Mouse (Mus musculus) megakaryocyte-erythroid progenitor cell, adult 5-6 weeks (primary cell): ENCODE results near the gene Il11ra1. TPM values are rescaled to one million over a fixed set of nuclear protein-coding genes. Genes with fewer than 3 reads are reported as not detected.
"Not testable (repeated sequence)": the region's sequence is repeated elsewhere in the genome, so short reads cannot be mapped to it uniquely, and the experiment has no call there.

ENCODE experiments used
- ATAC-seq: replicated peaks from 2 replicates; pipeline ENCODE4 v1.8.0; 2016; ENCODE audit warnings: mild to moderate bottlenecking, inconsistent platforms; ENCODE audit not compliant: severe bottlenecking, poor library complexity, low FRiP score, low TSS enrichment
- total RNA-seq, 2 experiments: library from RNA; stranded (forward) in 1 of 2; stranded (reverse) in 1 of 2; fragments of 200-1000, 215-1000 nt in 1 of 2; fragments of >200 nt in 1 of 2; fragmentation: Nextera tagmentation in 1 of 2; gene quantifications; 2 replicates each; pipeline ENCODE4 v1.2.3; 2014 to 2017

The Il11ra1 gene
- total RNA-seq, 2 experiments from 2014 or later, result 36.0 to 39.9 TPM

DNA sequence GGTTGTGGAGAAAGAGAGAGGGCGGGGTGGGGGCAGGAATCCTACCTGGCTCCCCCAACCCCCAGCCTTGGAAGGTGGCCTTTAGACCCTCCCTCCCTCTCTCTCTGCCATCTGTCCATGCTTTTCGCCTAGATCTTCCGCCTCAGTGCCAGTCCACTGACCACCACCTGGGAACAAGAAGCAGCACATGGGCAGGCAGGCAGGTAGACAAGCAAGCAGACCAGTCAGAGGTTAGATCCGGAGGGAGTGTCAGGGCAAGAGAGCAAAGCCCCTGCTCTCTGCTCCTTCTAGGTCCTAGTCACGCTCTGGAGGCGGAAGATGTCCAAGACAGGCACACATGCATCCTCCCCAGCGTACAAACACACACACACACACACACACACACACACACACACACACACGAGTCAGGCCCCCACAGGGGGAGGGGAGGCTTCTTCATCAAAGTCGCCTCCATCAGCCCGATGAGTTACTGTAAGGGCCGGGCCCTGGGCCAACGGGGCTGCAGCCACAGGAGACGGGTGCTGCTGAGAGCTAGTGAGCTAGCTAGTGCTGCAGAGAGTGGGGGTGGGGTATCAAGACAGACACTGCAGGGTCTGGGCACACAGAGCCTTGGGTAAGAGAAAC lies 22.7 kb upstream of the Il11ra1 start:
- ATAC-seq, result no peak

DNA sequence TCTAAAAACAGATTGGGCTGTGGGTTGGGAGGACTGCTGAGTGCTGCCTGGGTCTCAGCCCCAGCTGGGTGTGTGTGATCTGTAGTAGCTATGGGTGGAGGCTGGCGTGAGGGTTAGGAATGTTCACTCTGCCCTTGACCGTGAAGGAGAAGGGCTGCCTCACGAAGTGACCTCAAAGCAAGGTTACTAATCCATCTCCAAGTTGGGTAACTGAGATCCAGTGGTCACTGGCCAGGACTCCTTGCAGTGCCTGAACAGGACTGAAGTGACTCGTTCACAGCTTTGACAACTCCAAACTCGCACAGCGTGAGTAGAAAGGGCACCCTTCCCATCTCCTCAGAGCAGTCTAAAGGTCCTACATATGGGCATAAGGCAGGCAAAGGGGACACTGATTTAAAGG lies 20.9 kb upstream of the Il11ra1 start:
- ATAC-seq, result no peak

- no peak for ATAC-seq
These were observed 20.5 kb upstream of the Il11ra1 start for GRCm38 (mm10) chr4:41679291-41679690.

GRCm38 (mm10) chr4:41681176-41681575 lies 18.6 kb upstream of the Il11ra1 start:
- ATAC-seq, result no peak

DNA sequence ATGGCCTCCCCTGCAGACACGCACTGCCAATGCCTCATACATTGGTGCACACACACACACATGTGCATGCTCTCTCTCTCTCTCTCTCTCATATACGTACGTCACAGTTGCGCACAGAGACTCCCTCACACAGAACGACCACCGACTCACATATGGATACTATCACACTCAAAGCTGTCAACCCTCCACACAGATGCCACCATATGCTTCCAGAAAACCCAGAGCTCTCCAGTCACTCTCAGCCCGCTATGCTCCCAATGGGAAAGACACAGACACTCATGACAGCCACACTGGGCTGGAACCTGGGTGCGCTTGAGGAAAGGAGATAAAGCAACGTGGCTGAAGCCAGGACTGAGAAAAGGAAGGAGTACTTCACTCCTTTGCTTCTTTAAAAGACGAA lies 17.8 kb upstream of the Il11ra1 start:
- no peak for ATAC-seq

DNA sequence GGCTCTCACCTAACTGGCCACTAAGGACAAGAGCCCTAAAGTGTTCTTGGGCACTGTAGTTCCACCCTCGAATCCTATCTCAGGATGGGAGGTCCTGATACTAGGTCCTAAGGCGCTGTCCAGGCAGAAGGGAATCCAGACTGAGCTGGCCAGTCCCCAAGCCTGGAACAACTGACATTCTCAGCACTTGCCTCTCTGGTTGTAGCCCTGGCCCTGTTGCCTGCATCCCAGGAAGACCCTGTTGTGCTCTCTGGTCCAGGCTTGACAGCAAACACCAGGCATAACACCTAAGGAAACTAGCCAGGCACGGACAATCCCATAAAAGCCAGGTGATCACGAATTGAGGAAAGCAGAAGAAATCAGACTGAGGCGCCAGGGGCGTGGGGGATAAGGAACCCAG lies 17.0 kb upstream of the Il11ra1 start:
- ATAC-seq, result no peak

DNA sequence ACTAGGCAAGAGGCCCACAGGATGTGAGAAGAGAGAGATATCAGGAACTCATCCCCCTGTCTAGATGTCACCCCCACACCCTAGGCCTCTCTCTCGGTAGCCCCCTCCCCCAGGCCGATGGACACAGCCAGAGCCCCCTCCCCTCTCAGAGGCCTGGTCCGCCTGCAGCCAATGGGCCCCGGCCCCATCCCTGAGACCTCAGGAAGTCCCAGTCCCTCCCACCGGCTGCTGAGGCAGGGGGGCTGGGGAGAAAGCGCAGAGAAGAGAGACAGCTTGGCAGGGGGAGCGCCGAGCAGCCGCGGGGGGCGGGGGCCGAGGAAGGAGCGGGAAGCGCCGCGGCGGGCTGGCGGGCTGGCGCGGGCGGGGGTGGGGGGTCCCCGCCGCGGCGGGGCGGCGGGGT lies 16.5 kb upstream of the Il11ra1 start:
- not testable (repeated sequence) for ATAC-seq

DNA sequence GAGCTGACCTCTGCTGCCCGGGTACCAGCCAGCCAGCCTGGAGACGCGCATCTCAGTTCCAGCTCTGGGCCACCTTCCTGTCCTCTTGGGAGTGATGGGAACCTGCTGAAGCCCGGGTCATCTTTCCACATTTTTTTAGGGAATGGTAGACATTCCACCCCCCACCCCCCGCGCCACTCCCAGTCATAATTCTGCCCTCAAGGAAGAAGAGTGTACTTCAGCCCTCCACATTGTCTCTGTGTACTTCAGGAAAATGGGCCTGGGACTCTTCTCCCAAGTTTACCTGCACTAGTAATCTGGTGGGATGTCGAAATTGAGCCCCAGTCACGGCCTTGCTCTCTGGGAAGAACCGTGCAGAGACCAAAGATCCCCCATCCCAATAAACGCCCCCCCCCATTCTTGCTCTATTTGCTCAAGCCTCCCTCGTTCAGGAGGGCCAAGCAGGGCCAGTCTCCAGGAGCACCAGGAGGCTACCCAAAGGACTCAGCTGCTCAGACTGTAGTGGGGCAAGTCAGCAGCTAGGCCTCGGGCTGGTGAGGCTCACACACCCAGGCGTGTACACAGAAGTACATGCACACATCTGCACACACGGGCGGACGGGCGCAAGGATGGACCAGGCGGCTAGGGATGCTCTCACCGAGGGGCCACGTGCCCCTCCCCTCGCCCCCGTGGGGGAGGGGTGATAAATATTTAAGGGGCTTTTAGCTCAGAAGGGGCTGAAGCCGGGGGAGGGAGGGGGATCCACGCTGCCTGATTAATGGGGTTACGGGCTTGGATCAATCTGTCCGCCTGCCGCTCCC lies 15.5 kb upstream of the Il11ra1 start:
- ATAC-seq, result not testable (repeated sequence)

DNA sequence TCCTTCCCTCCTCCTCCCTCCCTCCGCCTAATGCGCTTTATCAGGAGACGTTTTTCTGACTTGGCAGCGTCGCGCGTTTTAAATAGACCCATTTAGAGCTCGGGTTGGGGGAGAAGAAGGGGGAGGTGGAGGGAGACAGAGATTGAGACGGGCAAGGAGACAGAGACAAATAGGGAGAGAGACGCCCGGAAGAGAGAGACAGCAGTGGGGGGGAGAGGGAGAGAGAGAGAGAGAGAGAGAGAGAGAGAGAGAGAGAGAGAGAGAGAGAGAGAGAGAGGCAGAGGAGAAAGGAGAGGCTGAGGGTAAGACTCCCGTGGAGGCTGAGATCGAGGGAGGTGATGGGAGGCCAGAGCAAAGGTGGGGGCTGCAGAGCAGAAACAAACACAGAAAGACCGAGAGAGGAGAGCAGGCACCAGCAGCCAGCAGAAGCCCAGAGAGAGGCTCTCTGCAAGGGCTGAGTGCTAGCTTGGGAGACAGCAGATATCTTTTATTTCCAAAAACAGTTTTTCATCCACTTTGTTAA lies 14.8 kb upstream of the Il11ra1 start:
- not testable (repeated sequence) for ATAC-seq

DNA sequence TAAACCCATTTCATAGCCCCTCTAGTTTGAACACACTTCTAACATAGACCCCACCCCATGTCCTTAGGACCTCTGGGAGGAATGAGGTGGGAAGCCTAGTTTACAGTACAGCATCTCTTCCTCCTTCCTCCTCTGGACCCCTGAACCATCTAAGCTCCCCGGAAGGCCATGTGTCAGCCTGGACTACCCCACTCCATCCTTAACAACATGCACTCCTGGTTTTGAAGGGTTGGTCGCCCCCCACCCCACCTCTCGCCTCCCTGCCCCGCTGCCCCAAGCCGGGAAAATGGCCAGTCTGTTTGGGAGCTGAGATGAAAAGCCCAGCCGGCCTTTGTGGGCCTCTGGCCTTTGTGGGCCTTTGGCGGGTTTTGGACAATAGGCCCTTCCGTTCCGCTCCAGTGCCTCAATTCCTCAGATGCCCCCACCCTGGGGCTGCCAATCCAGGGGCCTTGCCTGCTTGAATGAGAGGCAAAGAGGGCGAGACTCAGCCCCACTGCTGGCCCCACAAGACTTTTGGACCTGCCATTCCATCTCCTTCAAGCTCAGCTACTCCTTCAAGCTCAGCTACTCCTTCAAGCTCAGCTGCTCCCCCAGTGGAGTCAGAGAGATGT lies 13.8 kb upstream of the Il11ra1 start:
- ATAC-seq, result not testable (repeated sequence)

- ATAC-seq, result not testable (repeated sequence)
These were observed 11.2 kb upstream of the Il11ra1 start for GRCm38 (mm10) chr4:41688562-41688961.

- not testable (repeated sequence) for ATAC-seq
These were observed 9.8 kb upstream of the Il11ra1 start for GRCm38 (mm10) chr4:41690014-41690413.

- not testable (repeated sequence) for ATAC-seq
These were observed 6.3 kb upstream of the Il11ra1 start for GRCm38 (mm10) chr4:41693511-41693910.

DNA sequence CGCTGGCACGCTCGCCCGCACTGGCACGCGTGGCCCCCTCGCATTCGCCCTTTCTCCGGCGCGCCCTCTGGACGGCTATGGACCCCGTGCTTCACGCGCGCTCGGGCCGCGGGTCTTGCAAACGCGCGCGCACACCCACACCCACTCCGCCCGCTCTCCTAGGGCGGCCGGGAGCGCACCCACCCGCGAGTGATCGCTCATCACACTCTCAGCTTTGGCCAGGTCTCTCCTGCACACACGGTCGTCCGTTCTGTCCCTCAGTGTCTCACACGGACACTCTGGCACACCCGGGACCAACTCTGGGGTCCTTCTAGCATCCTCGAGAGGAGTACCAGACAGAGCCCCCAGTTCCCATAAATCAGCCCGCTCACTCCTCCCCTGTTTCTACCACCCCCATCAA lies 4.0 kb upstream of the Il11ra1 start:
- not testable (repeated sequence) for ATAC-seq

DNA sequence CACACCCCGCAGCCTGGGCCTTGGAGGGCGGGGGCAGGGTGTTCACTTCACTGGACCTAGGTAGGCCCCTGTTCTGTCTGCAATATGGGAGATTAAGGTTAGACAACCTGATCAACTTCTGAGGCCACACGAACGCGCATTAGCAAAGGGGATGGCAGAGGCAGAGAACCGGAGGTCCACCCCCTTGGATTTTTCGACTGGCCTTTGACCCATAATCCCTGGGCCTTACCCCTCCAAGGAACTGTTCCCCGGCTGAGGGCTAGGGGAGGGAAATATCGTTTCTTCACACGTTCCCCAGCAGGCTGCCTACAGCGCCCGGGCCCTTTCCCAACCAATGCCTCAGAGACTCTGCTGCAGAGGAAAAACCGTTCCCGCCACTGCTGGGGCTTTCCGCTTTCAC lies 3.3 kb upstream of the Il11ra1 start:
- not testable (repeated sequence) for ATAC-seq

GRCm38 (mm10) chr4:41696930-41697841 lies 2.6 kb upstream of the Il11ra1 start, which contains the start of gene Cntfr:
Gene Cntfr (minus strand): TSS chr4:41697089.
- ATAC-seq, result not testable (repeated sequence)

GRCm38 (mm10) chr4:41698421-41699016 lies 1.3 kb upstream of the Il11ra1 start:
- ATAC-seq, result not testable (repeated sequence)

GRCm38 (mm10) chr4:41700224-41700623 lies 435 bp downstream of the Il11ra1 start:
- not testable (repeated sequence) for ATAC-seq

DNA sequence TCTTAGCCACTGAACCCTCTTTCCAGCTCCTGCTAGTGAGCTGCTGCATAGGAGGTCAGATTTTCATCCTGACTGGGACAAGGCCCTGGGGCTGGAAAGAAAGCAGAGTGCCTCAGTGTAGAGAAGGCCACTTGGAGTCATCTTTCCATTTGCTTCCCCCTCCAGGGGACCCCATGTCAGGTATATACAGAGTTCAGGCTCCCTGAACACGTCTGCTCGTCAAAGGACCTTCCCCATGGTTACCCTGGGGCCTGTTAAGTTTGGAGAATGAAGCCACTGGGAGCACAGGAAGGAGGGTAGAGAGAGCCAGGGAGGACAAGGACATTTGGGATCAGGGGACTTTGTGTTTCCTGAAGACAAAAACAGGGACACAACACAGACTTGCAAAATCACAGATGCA lies 2.4 kb downstream of the Il11ra1 start:
- not testable (repeated sequence) for ATAC-seq
